Mouse (Mus musculus): Measurements from ENCODE around the gene Pcsk4.

GRCm38 (mm10) chr10:80304458-80304857, 24.8 kb downstream of the Pcsk4 start:
- TF ChIP-seq GATA1 (IDR thresholded peaks at IDR 0.05; ENCODE audit: low read length) (no peak), TAL1 (IDR thresholded peaks at IDR 0.05; ENCODE audit: low read length) (no peak)

All from erythroblast, embryonic 14.5 days (primary cell).